Comparison of ENCODE assay signal across 16 mouse cellular contexts in genomic region chr2:80414387-80414786, GRCm38 (mm10). TPM values are rescaled to one million over a fixed set of nuclear protein-coding genes. Genes with fewer than 3 reads are reported as not detected.
"Had no signal": no experiment of that assay in that cellular context is flagged by ENCODE, and none has a peak within 500 bp of the region (broad histone marks: within the 10 kb centered on the region; RNA-seq: fewer than 3 reads in every experiment).

No protein-coding gene starts in this region.

- DNase-seq: kidney, adult 9 months; kidney, postnatal 36 days; lung, adult 18-20 months; right cerebral cortex, adult 18-20 months; right cerebral cortex, postnatal 25 days; thymus, postnatal 14 days had no signal

- H3K27me3 ChIP-seq: limb, embryonic 15.5 days; midbrain, embryonic 12.5 days; neural tube, embryonic 13.5 days had no signal

- H3K27ac ChIP-seq: kidney, postnatal 0 days; layer of hippocampus, adult 2 months; left cerebral cortex, adult 2 months; limb, embryonic 15.5 days; liver, embryonic 14.5 days; midbrain, embryonic 12.5 days; neural tube, embryonic 13.5 days; stomach, postnatal 0 days had no signal

- H3K4me1 ChIP-seq: midbrain, embryonic 12.5 days had no signal

- H3K4me3 ChIP-seq: layer of hippocampus, adult 2 months; left cerebral cortex, adult 2 months; limb, embryonic 15.5 days; midbrain, embryonic 12.5 days; neural tube, embryonic 13.5 days had no signal

- H3K9ac ChIP-seq: limb, embryonic 15.5 days; liver, embryonic 14.5 days; midbrain, embryonic 12.5 days; neural tube, embryonic 13.5 days had no signal

- ATAC-seq: midbrain, embryonic 16.5 days had no signal

- H3K9me3 ChIP-seq: limb, embryonic 15.5 days; midbrain, embryonic 12.5 days; neural tube, embryonic 13.5 days had no signal

- H3K36me3 ChIP-seq: limb, embryonic 15.5 days; midbrain, embryonic 12.5 days; neural tube, embryonic 13.5 days had no signal

- H3K4me2 ChIP-seq: limb, embryonic 15.5 days; midbrain, embryonic 12.5 days; neural tube, embryonic 13.5 days had no signal

RNA-seq across cellular contexts. Expression of gene Frzb, which starts 33.0 kb away (rescaled TPM):
- total RNA-seq: megakaryocyte-erythroid progenitor cell, adult 5-6 weeks had no signal
